Mouse (Mus musculus) kidney, adult 18-20 months (tissue): Measurements from ENCODE around the gene Gm3127.
"Not testable (repeated sequence)": the region's sequence is repeated elsewhere in the genome, so short reads cannot be mapped to it uniquely, and the experiment has no call there.

Experiments
- DNase-seq: peaks from one replicate; pipeline ENCODE4 v3.0.0; 2021

The Gm3127 gene

DNA sequence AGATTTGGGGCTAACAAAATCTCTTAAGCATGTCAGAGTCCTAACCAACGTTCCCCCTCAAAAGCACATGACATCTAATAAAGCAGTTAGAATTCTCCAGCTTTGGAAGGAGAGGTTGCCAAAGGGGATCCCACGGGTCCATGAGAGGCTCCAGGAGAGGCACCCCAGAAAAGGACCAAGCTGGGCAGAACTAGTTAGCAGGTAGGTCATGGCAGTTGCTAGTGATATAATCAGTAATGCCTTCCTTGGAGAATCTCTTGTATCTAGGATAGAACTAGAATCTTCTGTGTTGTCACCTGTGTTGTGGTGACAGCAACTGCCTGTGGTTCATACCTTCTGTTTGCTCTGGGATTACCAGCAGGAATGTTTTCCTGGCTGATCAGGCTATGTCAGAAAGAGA, at the start of gene Gm3127:
TSS of gene Gm3127 (plus strand) at position 301 of the 400 bp plus-strand sequence.
- DNase-seq = not testable (repeated sequence)

DNA sequence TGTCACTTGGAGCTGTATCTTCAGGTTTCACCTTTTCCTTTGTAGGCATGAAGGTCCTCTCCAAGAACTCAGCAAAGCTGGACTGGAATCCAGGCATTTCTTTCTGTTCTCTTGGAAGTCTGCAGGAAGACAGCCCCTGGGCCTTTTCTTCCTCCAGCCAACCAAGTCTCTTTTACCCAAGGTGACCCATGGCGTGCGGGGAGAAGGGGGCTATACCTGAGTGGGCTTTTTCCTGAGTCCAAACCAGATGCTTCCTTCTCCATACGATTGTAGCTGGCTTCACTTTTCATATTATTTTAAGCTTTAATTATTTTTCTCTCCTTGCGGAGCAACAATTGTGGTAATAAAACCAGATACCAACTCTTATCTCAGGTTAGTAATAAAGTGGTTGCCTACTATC, 23.2 kb upstream of the Gm3127 start:
- DNase-seq = not testable (repeated sequence)

DNA sequence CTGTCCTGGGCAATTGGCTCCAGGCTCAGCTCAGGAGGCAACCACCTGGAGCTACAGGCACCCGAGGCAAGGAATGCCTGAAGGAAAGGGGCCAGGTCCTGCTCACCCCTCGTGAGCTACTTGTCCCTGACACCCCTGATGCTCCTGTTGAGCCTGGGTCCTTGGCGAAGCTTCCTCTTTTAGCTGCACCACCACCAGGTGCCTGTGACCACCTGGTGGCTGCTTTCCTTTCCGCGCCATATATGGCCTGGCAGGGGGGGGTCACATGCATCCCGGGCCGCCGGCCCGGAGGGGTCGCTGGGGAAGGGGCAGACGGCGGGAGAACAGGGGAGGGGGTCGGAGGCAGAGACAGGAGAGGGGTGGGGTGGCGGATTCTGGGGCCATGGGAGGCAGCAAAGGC, 17.2 kb downstream of the Gm3127 start:
- DNase-seq = not testable (repeated sequence)

DNA sequence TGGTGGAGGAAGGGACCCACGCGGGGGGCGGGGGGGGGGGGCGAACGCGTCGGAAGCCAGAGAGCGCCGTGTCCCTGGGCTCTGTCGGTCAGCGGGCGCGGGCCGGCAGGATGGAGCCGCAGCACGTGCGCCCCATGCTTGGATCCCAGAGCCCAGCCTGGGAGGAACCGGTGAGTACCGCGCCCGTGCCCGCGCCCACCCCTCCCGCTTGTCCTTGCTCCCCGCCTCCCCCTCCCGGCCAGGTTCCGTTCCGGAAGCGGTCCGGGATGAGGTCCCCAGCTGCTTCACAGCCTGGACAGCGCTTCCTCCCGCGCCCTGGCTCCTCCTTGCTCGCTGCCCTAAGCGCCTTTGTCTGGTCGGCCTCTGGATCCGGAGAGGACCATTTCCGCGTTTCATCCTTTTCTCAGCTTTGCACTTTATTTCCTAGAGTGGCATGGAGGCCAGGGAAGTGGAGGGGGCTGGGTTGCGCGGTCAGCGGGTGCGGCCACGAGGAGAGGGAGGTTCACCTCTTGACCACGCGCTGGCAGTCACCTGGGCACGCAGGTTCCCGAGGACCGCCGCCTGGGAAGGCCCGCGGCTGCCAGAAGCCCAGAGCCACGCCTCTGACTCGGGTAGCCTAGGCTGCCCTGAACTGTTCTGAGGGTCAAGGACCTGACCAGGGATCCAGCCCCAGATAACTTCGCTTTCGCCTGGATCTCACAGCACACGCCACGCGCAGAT, 17.8 kb downstream of the Gm3127 start, which contains the start of gene Gm2974:
TSS of gene Gm2974 (plus strand) at position 86 of the 720 bp plus-strand sequence.
- not testable (repeated sequence) for DNase-seq

DNA sequence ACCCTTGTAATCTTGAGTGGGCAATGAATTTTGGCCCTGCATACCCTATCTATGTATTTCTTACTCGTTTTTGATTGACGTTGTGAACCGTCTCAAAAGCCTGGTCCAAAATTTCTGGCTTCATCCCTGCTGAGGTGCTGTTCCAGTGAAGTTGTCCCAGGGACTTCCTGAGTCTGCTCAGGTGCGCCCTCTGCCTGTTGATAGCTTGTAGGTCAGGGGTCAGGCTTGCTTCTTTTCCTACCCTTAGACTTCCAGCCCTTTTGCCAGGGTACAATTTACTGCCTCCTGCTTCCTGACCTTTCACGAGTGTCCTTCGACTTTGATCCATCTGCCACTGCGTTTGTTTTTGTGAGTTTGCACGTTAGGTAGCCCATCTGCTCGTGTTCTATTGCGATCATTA, 18.5 kb downstream of the Gm3127 start:
- not testable (repeated sequence) for DNase-seq
